Mouse (Mus musculus): ENCODE data around the gene Fam155a.

Gene Fam155a

GRCm38 (mm10) chr8:9770999-9771605, at the start of gene Fam155a:
TSS of gene Fam155a (minus strand) at chr8:9771161.
- DNase-seq (ENCODE audit: low read depth, low spot score): peak; percentile 23

GRCm38 (mm10) chr8:9813273-9813946, 42.4 kb upstream of the Fam155a start:
- peak; percentile 13 for DNase-seq (ENCODE audit: low read depth, low spot score)

- no peak for DNase-seq (ENCODE audit: low read depth, low spot score)
Measured at GRCm38 (mm10) chr8:9810955-9811530, 40.1 kb upstream of the Fam155a start.

DNA sequence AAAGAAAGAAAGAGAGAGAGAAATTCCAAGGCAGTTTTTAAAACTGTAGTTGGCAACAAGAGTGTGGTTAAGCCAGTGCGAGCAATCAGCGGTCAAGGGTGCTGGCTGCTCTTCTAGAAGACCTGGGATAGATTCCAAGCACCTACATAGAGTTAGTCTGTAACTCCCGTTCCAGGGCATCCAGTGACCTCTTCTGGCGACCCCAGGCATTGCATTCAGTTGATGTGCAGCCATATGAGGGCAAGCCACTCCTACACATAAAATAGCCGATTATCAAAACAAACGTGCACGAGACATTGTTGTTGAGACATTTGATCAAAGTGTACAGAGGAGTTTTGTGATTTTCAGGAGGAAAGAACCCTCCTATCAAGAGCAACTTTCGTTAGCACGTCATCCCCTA, 37.6 kb upstream of the Fam155a start:
- DNase-seq (ENCODE audit: low read depth, low spot score): no peak

DNA sequence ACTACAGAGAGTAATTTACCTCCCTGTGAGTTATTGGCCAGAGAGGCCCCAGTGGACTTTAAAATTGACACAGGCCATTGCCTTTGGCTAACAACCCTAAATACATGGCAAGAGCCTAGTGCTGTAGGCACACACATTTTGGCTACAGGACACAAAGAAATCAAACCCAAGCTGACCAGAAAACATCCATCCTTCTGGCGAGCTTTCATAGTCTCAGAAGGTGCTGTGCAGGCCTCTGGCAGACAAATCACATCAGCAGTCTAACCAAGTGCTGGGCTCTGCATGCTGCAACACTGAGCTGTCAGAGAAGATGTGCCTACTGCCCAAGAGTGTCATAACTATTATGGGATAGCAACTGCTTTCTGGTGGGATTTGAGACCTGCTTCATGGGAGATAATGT, 34.7 kb upstream of the Fam155a start:
- no peak for DNase-seq (ENCODE audit: low read depth, low spot score)

DNA sequence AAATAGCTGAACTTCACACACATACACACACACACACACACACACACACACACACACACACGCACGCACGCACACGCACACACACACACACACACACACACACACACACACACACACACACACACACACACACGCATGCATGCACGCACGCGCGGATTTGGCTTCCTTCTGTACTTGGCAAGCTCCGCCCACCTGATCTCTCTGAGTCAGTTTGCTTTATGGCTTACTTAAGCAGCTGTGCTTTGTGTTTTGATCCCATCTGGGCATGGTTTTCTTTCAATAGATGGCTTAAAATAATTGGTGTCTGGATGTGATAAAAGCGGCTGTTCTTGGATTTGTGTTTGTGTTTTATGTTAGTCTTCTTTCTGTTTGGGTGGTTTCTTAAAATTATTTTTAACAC, 29.4 kb upstream of the Fam155a start:
- peak; percentile 28 for DNase-seq (ENCODE audit: low read depth, low spot score)

DNA sequence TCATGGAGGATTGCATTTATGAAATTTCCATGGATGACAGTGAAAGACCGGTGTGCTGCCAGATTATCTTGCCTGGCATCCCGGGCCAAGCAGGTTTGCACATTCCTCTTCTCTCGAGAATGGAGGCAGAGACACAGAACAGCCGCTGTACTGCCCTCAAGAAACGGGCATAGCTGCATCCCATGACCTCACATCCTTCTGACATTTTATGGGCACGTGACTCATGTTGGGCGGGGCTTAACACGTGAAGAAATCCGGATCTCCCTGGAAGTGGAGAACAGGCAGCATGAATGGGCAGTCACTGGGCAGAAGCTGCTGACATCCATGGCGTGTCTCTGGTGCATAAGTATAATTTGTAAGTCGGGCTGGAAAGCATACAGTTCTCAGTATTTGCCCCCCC, 29.0 kb upstream of the Fam155a start:
- no peak for DNase-seq (ENCODE audit: low read depth, low spot score)

GRCm38 (mm10) chr8:9797514-9797913, 26.6 kb upstream of the Fam155a start:
- no peak for DNase-seq (ENCODE audit: low read depth, low spot score)

- no peak for DNase-seq (ENCODE audit: low read depth, low spot score)
Measured at GRCm38 (mm10) chr8:9795724-9796123, 24.8 kb upstream of the Fam155a start.

GRCm38 (mm10) chr8:9793351-9793750, 22.4 kb upstream of the Fam155a start:
- no peak for DNase-seq (ENCODE audit: low read depth, low spot score)

DNA sequence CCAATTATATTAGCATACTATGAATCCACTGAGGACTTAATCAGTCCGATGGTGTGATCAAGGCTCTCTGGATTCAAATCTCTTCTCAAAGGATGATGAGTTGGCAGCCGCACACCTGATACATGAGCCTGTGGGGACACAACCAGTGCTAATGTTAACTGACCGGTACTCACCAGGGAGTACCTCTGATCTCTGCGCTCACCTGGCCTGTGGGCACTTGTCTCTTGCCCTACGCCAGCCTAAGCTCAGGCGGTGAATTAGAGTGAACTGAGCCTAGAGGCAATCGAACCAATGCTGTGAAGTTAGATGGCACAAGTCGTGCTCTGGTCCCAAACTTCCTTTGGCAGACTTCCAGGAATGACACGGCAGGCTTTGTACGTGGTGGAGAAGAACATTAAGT, 9.4 kb upstream of the Fam155a start:
- DNase-seq (ENCODE audit: low read depth, low spot score): no peak

GRCm38 (mm10) chr8:9778148-9778547, 7.2 kb upstream of the Fam155a start:
- DNase-seq (ENCODE audit: low read depth, low spot score): no peak

- no peak for DNase-seq (ENCODE audit: low read depth, low spot score)
Measured at GRCm38 (mm10) chr8:9776818-9777217, 5.9 kb upstream of the Fam155a start.

- DNase-seq (ENCODE audit: low read depth, low spot score): peak; percentile 19
Measured at GRCm38 (mm10) chr8:9772519-9772840, 1.5 kb upstream of the Fam155a start.

DNA sequence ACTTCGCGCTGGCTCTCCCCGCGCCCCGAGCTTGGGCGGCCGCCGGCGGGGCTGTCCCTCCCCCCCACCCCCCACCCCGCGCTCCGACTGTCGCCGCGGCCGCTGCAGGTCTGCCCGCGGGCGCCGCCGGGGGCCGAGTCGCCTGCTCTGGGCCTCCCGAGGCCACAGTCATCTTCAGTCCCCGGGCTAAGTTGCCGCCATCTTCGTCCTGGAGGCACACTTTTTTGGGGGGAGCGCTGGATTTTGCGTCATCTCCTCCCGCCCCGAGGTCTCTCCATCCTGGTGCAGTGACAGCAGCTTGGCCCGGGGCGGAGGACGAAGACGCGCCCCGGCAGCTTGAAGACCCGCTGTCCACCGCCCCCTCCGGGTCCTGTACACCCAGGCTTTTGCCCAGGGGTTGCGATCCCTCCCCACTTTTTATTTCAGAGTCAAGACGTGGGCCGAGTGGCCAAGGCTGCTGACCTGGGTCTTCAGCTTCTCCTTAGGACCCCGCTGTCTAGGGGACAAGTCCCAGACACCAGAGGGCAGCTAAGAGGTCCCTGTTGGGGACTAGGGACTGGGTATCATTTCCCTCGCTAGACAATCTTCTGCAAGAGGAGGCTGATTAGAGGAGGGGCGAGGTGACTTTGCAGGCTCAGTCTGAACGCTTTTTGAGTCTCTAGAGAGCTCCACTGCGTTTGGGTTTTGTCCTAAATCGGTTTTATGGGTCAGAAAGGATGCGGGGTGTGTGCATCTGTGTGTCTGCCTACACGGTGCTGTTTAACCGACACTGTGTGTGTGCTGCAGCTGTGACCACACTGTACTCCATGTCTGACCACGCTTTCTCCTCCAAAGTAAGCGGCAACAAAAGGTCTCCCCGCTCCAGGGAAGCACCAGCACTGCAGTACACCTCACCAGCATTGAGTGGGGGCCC, 901 bp upstream of the Fam155a start:
- peak; percentile 23 for DNase-seq (ENCODE audit: low read depth, low spot score)

GRCm38 (mm10) chr8:9770261-9770998, 531 bp downstream of the Fam155a start:
- peak; percentile 30 for DNase-seq (ENCODE audit: low read depth, low spot score)

DNA sequence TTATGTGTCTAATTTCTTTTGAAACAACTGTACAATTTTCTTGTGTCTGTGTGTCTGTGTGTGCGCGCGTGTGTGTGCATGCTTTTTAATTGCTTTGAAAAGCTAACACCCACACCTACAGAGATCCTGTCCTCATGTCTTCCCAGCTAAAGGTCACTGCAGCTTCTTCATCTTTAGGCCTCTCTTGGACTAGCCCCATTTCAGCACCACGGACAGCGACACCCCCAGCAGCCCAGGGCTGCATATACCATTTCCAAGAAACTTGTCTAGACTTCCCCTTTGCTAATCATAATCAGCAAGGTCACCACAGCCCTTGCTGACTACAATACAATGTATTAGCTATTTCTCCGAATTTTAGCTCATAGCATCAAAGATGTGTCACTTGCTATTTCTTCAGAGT, 1.9 kb downstream of the Fam155a start:
- peak; percentile 84 for DNase-seq (ENCODE audit: low read depth, low spot score)

- DNase-seq (ENCODE audit: low read depth, low spot score): no peak
Measured at GRCm38 (mm10) chr8:9735169-9735568, 35.8 kb downstream of the Fam155a start.

- DNase-seq (ENCODE audit: low read depth, low spot score): no peak
Measured at GRCm38 (mm10) chr8:9709791-9710190, 61.2 kb downstream of the Fam155a start.

- DNase-seq (ENCODE audit: low read depth, low spot score): no peak
Measured at GRCm38 (mm10) chr8:9707433-9707832, 63.5 kb downstream of the Fam155a start.

- no peak for DNase-seq (ENCODE audit: low read depth, low spot score)
Measured at GRCm38 (mm10) chr8:9694794-9695193, 76.2 kb downstream of the Fam155a start.

GRCm38 (mm10) chr8:9692370-9692769, 78.6 kb downstream of the Fam155a start:
- DNase-seq (ENCODE audit: low read depth, low spot score): peak; percentile 44

Data from mesoderm, embryonic 11.5 days (tissue).